Mouse (Mus musculus) embryonic facial prominence, embryonic 15.5 days (tissue): ENCODE results near the gene Tbx10. TPM values are rescaled to one million over a fixed set of nuclear protein-coding genes. Genes with fewer than 3 reads are reported as not detected.

Experiments used
- ATAC-seq: fragments of 200-750 bp; cut with Nextera tagmentation; 2 replicates; pipeline ENCODE4 v1.8.0; 2017; ENCODE audit warnings: low read depth, moderate TSS enrichment; ENCODE audit not compliant: insufficient number of reproducible peaks, low FRiP score, low TSS enrichment
- H3K27ac ChIP-seq: fragments of 300-500 bp; sonication (generic); replicated peaks from 2 replicates; pipeline ENCODE4 v1.5.1; 2015; ENCODE audit warnings: mild to moderate bottlenecking, inconsistent platforms
- H3K27me3 ChIP-seq: fragments of 300-500 bp; sonication (generic); 2 replicates; pipeline ENCODE4 v1.6.1; 2015; ENCODE audit warnings: inconsistent platforms
- H3K36me3 ChIP-seq: fragments of 300-500 bp; sonication (generic); 2 replicates; pipeline ENCODE4 v1.6.1; 2015; ENCODE audit warnings: mild to moderate bottlenecking, inconsistent platforms
- H3K4me1 ChIP-seq: fragments of 300-500 bp; sonication (generic); 2 replicates; pipeline ENCODE4 v1.6.1; 2015; ENCODE audit warnings: inconsistent platforms
- H3K4me2 ChIP-seq: fragments of 300-500 bp; sonication (generic); replicated peaks from 2 replicates; pipeline ENCODE4 v1.6.1; 2015; ENCODE audit warnings: mild to moderate bottlenecking, inconsistent platforms
- H3K4me3 ChIP-seq: fragments of 300-500 bp; sonication (generic); replicated peaks from 2 replicates; pipeline ENCODE4 v1.5.1; 2015; ENCODE audit warnings: mild to moderate bottlenecking, inconsistent platforms
- H3K9ac ChIP-seq: fragments of 300-500 bp; sonication (generic); 2 replicates; pipeline ENCODE4 v1.6.1; 2015; ENCODE audit warnings: inconsistent platforms
- H3K9me3 ChIP-seq: fragments of 300-500 bp; sonication (generic); replicated peaks from 2 replicates; pipeline ENCODE4 v1.6.1; 2016; ENCODE audit warnings: inconsistent platforms
- WGBS: fragments of 180-500 bp; shearing (Covaris S2); methylation state at CpG from one replicate; pipeline ENCODE4 v1.1.7; 2015; 5-methylcytosine and 5-hydroxymethylcytosine counted together
- polyA plus RNA-seq: library from polyadenylated mRNA; unstranded; fragments of >200 nt; fragmentation: Nextera tagmentation; extraction: Ambion mirVana; gene quantifications from 2 replicates; pipeline ENCODE4 v1.2.1, GENCODE M21; 2015

The Tbx10 gene
- polyA plus RNA-seq, 1 experiment from 2014 or later, result not detected

- H3K4me1 ChIP-seq, result peaks cover 18% of the 10 kb centered on the region
- no peak overlapping the region for H3K4me2 ChIP-seq
- H3K27ac ChIP-seq, result no peak overlapping the region
- peaks cover 44% of the 10 kb centered on the region for H3K36me3 ChIP-seq
- H3K27me3 ChIP-seq, result no peaks in the 10 kb centered on the region
- no peak for ATAC-seq
- H3K4me3 ChIP-seq, result no peak overlapping the region
- WGBS, result 84% methylated on average over 15 of the region's 15 CpGs
- no peaks in the 10 kb centered on the region for H3K9me3 ChIP-seq
- H3K9ac ChIP-seq, result no peak overlapping the region
Measured at GRCm38 (mm10) chr19:4004331-4004730, 11.8 kb downstream of the Tbx10 start.

GRCm38 (mm10) chr19:4005091-4005490 lies 12.5 kb downstream of the Tbx10 start:
- Histone ChIP-seq H3K4me2 (no peak overlapping the region), H3K27ac (no peak overlapping the region), H3K9ac (no peak overlapping the region), H3K4me3 (no peak overlapping the region), H3K4me1 (peaks cover 11% of the 10 kb centered on the region), H3K27me3 (no peaks in the 10 kb centered on the region), H3K36me3 (peaks cover 51% of the 10 kb centered on the region), H3K9me3 (no peaks in the 10 kb centered on the region)
- WGBS, result 87% methylated on average over 9 of the region's 9 CpGs
- no peak for ATAC-seq

- H3K4me1 ChIP-seq, result peaks cover 11% of the 10 kb centered on the region
- H3K36me3 ChIP-seq, result peaks cover 55% of the 10 kb centered on the region
- H3K27me3 ChIP-seq, result no peaks in the 10 kb centered on the region
- ATAC-seq, result no peak
- H3K9ac ChIP-seq, result no peak overlapping the region
- H3K4me2 ChIP-seq, result no peak overlapping the region
- 94% methylated on average over 8 of the region's 8 CpGs for WGBS
- H3K4me3 ChIP-seq, result no peak overlapping the region
- no peaks in the 10 kb centered on the region for H3K9me3 ChIP-seq
- H3K27ac ChIP-seq, result no peak overlapping the region
Measured at GRCm38 (mm10) chr19:4005971-4006370, 13.4 kb downstream of the Tbx10 start.

GRCm38 (mm10) chr19:4011086-4011485 lies 18.5 kb downstream of the Tbx10 start:
- peaks cover 16% of the 10 kb centered on the region for H3K4me1 ChIP-seq
- peaks cover 44% of the 10 kb centered on the region for H3K36me3 ChIP-seq
- H3K9ac ChIP-seq, result no peak overlapping the region
- WGBS, result 93% methylated on average over 5 of the region's 5 CpGs
- no peaks in the 10 kb centered on the region for H3K27me3 ChIP-seq
- no peak for ATAC-seq
- H3K27ac ChIP-seq, result no peak overlapping the region
- no peaks in the 10 kb centered on the region for H3K9me3 ChIP-seq
- no peak overlapping the region for H3K4me2 ChIP-seq
- H3K4me3 ChIP-seq, result no peak overlapping the region

- H3K9ac ChIP-seq, result peak within 1 kb of the TSS; percentile 83
- peaks cover 29% of the 10 kb centered on the region for H3K36me3 ChIP-seq
- no peaks in the 10 kb centered on the region for H3K27me3 ChIP-seq
- under 1% methylated on average over 45 of the region's 45 CpGs for WGBS
- H3K4me2 ChIP-seq, result peak within 1 kb of the TSS; percentile 67
- no peaks in the 10 kb centered on the region for H3K9me3 ChIP-seq
- H3K4me1 ChIP-seq, result peaks cover 16% of the 10 kb centered on the region
- peak within 1 kb of the TSS; percentile 95 for H3K4me3 ChIP-seq
- H3K27ac ChIP-seq, result peak within 1 kb of the TSS; percentile 65
- ATAC-seq, result peak; percentile 99
Measured at GRCm38 (mm10) chr19:4012432-4013022, 20.0 kb downstream of the Tbx10 start, which contains the start of gene Ndufv1. Gene Ndufv1 (minus strand): TSS chr19:4012806.

- Histone ChIP-seq H3K4me3 (peak overlapping the region; percentile 95), H3K9ac (peak overlapping the region; percentile 35; the same call in 1 of the 2 replicates), H3K27ac (no peak overlapping the region; the same call in 1 of the 2 replicates), H3K27me3 (no peaks in the 10 kb centered on the region), H3K4me1 (peaks cover 16% of the 10 kb centered on the region), H3K36me3 (peaks cover 24% of the 10 kb centered on the region), H3K9me3 (no peaks in the 10 kb centered on the region), H3K4me2 (peak overlapping the region; percentile 67)
- no peak for ATAC-seq
- 19% methylated on average over 9 of the region's 9 CpGs for WGBS
Measured at GRCm38 (mm10) chr19:4013066-4013465, 20.5 kb downstream of the Tbx10 start.

GRCm38 (mm10) chr19:4014802-4015201 lies 22.2 kb downstream of the Tbx10 start:
- ATAC-seq, result no peak
- H3K36me3 ChIP-seq, result peaks cover 7% of the 10 kb centered on the region; the same call in 1 of the 2 replicates
- H3K4me2 ChIP-seq, result no peak overlapping the region
- no peak overlapping the region for H3K9ac ChIP-seq
- H3K9me3 ChIP-seq, result no peaks in the 10 kb centered on the region
- peaks cover 23% of the 10 kb centered on the region for H3K4me1 ChIP-seq
- no peak overlapping the region for H3K4me3 ChIP-seq
- H3K27me3 ChIP-seq, result no peaks in the 10 kb centered on the region
- H3K27ac ChIP-seq, result no peak overlapping the region

- Histone ChIP-seq H3K9ac (no peak overlapping the region), H3K4me3 (no peak overlapping the region), H3K9me3 (no peaks in the 10 kb centered on the region), H3K4me2 (no peak overlapping the region), H3K27ac (no peak overlapping the region), H3K4me1 (peaks cover 23% of the 10 kb centered on the region), H3K27me3 (no peaks in the 10 kb centered on the region), H3K36me3 (no peaks in the 10 kb centered on the region; the same call in 1 of the 2 replicates)
- 43% methylated on average over 5 of the region's 5 CpGs for WGBS
- no peak for ATAC-seq
Measured at GRCm38 (mm10) chr19:4015635-4016034, 23.1 kb downstream of the Tbx10 start.

- no peak overlapping the region for H3K4me3 ChIP-seq
- H3K27me3 ChIP-seq, result no peaks in the 10 kb centered on the region
- no peak overlapping the region for H3K27ac ChIP-seq
- H3K4me2 ChIP-seq, result no peak overlapping the region
- no peaks in the 10 kb centered on the region for H3K9me3 ChIP-seq
- no peaks in the 10 kb centered on the region for H3K36me3 ChIP-seq
- peaks cover 9% of the 10 kb centered on the region; the same call in 1 of the 2 replicates for H3K4me1 ChIP-seq
- H3K9ac ChIP-seq, result no peak overlapping the region
- WGBS, result 53% methylated on average over 10 of the region's 10 CpGs
- no peak for ATAC-seq
Measured at GRCm38 (mm10) chr19:4017921-4018587, 25.5 kb downstream of the Tbx10 start.

- H3K4me2 ChIP-seq, result no peak overlapping the region
- no peaks in the 10 kb centered on the region for H3K9me3 ChIP-seq
- peaks cover 7% of the 10 kb centered on the region; the same call in 1 of the 2 replicates for H3K4me1 ChIP-seq
- H3K36me3 ChIP-seq, result no peaks in the 10 kb centered on the region
- WGBS, result 24% methylated on average over 18 of the region's 18 CpGs
- H3K27me3 ChIP-seq, result no peaks in the 10 kb centered on the region
- no peak overlapping the region for H3K4me3 ChIP-seq
- H3K27ac ChIP-seq, result peak overlapping the region; percentile 45; the same call in 1 of the 2 replicates
- no peak overlapping the region for H3K9ac ChIP-seq
- peak; percentile 83 for ATAC-seq
Measured at GRCm38 (mm10) chr19:4018743-4019583, 26.4 kb downstream of the Tbx10 start.

GRCm38 (mm10) chr19:4023185-4023584 lies 30.6 kb downstream of the Tbx10 start:
- Histone ChIP-seq H3K36me3 (no peaks in the 10 kb centered on the region), H3K27me3 (no peaks in the 10 kb centered on the region), H3K9me3 (no peaks in the 10 kb centered on the region), H3K9ac (no peak overlapping the region), H3K4me3 (no peak overlapping the region), H3K27ac (no peak overlapping the region), H3K4me1 (peaks cover 7% of the 10 kb centered on the region; the same call in 1 of the 2 replicates), H3K4me2 (no peak overlapping the region)
- whole genome bisulfite sequencing, result 72% methylated on average over 7 of the region's 7 CpGs
- no peak for ATAC-seq
